Mouse (Mus musculus) G1E-ER4 (cell line): ENCODE measurements around the gene Nsmce3. TPM values are rescaled to one million over a fixed set of nuclear protein-coding genes. Genes with fewer than 3 reads are reported as not detected.

Source experiments
- GATA1 ChIP-seq: IDR thresholded peaks from one replicate; pipeline ENCODE4 v1.8.0; 2012; ENCODE audit warnings: low read length, inconsistent platforms
- polyA plus RNA-seq: library from polyadenylated mRNA; stranded (reverse); fragments of >175 nt; gene quantifications from 2 replicates; pipeline ENCODE4 v1.2.3, GENCODE M21; 2012

Nsmce3 gene
- 13.3 and 18.1 TPM in 2 replicates for polyA plus RNA-seq

- TF ChIP-seq GATA1: no peak
Observed at GRCm38 (mm10) chr7:64872743-64873241, at the start of gene Nsmce3. Gene Nsmce3 (minus strand): TSS chr7:64872997.

- no peak for TF ChIP-seq GATA1
Observed at GRCm38 (mm10) chr7:64921189-64921588, 48.4 kb upstream of the Nsmce3 start.

GRCm38 (mm10) chr7:64920735-64921134 lies 47.9 kb upstream of the Nsmce3 start:
- no peak for TF ChIP-seq GATA1

- TF ChIP-seq GATA1: no peak
Observed at GRCm38 (mm10) chr7:64916654-64917053, 43.9 kb upstream of the Nsmce3 start.

- TF ChIP-seq GATA1: no peak
Observed at GRCm38 (mm10) chr7:64915121-64915520, 42.3 kb upstream of the Nsmce3 start.

- no peak for TF ChIP-seq GATA1
Observed at GRCm38 (mm10) chr7:64911945-64912344, 39.1 kb upstream of the Nsmce3 start.

- TF ChIP-seq GATA1: no peak
Observed at GRCm38 (mm10) chr7:64910208-64910607, 37.4 kb upstream of the Nsmce3 start.

GRCm38 (mm10) chr7:64906955-64907354 lies 34.2 kb upstream of the Nsmce3 start:
- TF ChIP-seq GATA1: no peak

GRCm38 (mm10) chr7:64905506-64905905 lies 32.7 kb upstream of the Nsmce3 start:
- TF ChIP-seq GATA1: no peak

- no peak for TF ChIP-seq GATA1
Observed at GRCm38 (mm10) chr7:64900249-64900648, 27.5 kb upstream of the Nsmce3 start.

GRCm38 (mm10) chr7:64896587-64896986 lies 23.8 kb upstream of the Nsmce3 start:
- no peak for TF ChIP-seq GATA1

- TF ChIP-seq GATA1: no peak
Observed at GRCm38 (mm10) chr7:64895685-64896101, 22.9 kb upstream of the Nsmce3 start.

GRCm38 (mm10) chr7:64891139-64891538 lies 18.3 kb upstream of the Nsmce3 start:
- no peak for TF ChIP-seq GATA1

GRCm38 (mm10) chr7:64889919-64890318 lies 17.1 kb upstream of the Nsmce3 start:
- TF ChIP-seq GATA1: no peak

GRCm38 (mm10) chr7:64884187-64884862 lies 11.5 kb upstream of the Nsmce3 start:
- TF ChIP-seq GATA1: no peak

GRCm38 (mm10) chr7:64882243-64882642 lies 9.4 kb upstream of the Nsmce3 start:
- TF ChIP-seq GATA1: no peak

- no peak for TF ChIP-seq GATA1
Observed at GRCm38 (mm10) chr7:64881387-64881786, 8.6 kb upstream of the Nsmce3 start.

- TF ChIP-seq GATA1: no peak
Observed at GRCm38 (mm10) chr7:64880415-64880814, 7.6 kb upstream of the Nsmce3 start.

GRCm38 (mm10) chr7:64874941-64875340 lies 2.1 kb upstream of the Nsmce3 start:
- no peak for TF ChIP-seq GATA1
